Mouse (Mus musculus) testis, adult 2 months (tissue): ENCODE data around the gene Knl1.

Experiments used
- CTCF ChIP-seq: fragments of 200-500 bp; IDR thresholded peaks from 2 replicates; pipeline ENCODE4 v1.5.1; 2012; ENCODE audit warnings: low read depth, mild to moderate bottlenecking, inconsistent platforms, low read length, moderate library complexity; ENCODE audit not compliant: control insufficient read depth, insufficient read depth, insufficient replicate concordance
- POLR2A ChIP-seq: fragments of 200-500 bp; IDR thresholded peaks from 2 replicates; pipeline ENCODE4 v1.6.1; 2012; ENCODE audit warnings: low read depth, mild to moderate bottlenecking, inconsistent platforms, low read length, moderate library complexity; ENCODE audit not compliant: control insufficient read depth

- TF ChIP-seq POLR2A, result no peak
- TF ChIP-seq CTCF, result no peak
Measured at GRCm38 (mm10) chr2:118998115-118998866, 48.6 kb upstream of the Knl1 start.
